Mouse (Mus musculus): ENCODE measurements around the gene Snx33. TPM values are rescaled to one million over a fixed set of nuclear protein-coding genes. Genes with fewer than 3 reads are reported as not detected.

Gene Snx33
- total RNA-seq, 1 experiment from 2014 or later = 4.8 TPM

DNA sequence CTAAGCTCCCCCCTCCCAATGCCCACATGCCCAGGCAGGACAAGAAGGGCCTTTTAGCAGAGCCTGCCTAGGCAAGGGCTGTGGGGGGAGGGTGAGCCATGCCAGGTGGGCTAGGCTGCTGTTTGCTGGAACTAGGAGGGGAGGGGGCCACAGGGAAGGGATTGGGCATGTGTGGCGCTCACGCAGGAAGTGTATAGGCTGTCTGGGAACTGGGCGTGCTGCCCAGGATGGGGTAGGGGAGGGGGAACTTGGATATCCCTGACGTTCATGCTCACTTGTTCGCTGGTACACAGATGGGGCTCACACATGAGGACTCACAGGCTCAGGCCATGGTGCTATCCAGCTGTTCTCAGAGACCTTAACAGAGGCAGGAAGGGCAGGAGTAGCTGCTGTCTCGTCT, 59.9 kb downstream of the Snx33 start:
- ATAC-seq (replicated peaks; ENCODE audit: low read depth, poor library complexity, severe bottlenecking) = no peak

Other genes with a start within 250 kb of the Snx33 start
- gene Lingo1, start 131.9 kb downstream of the Snx33 start, total RNA-seq (2017) = not detected in 2 replicates
- not detected in 2 replicates for gene Odf3l1, start 63.7 kb downstream of the Snx33 start, total RNA-seq (2017)
- gene Cspg4, start 63.3 kb downstream of the Snx33 start, total RNA-seq (2017) = not detected in 2 replicates
- 81.4 and 89.8 TPM in 2 replicates for gene Imp3, start 9.1 kb upstream of the Snx33 start, total RNA-seq (2017)
- gene Snupn, start 22.5 kb upstream of the Snx33 start, total RNA-seq (2017) = 8.9 and 12.1 TPM in 2 replicates
- 5.7 and 11.5 TPM in 2 replicates for gene Ptpn9, start 66.6 kb upstream of the Snx33 start, total RNA-seq (2017)
- gene Sin3a, start 143.7 kb upstream of the Snx33 start, total RNA-seq (2017) = 82.1 and 105 TPM in 2 replicates
- 30.9 and 51.3 TPM in 2 replicates for gene Man2c1, start 202.3 kb upstream of the Snx33 start, total RNA-seq (2017)
- gene Neil1, start 219.9 kb upstream of the Snx33 start, total RNA-seq (2017) = 1.2 and 2.6 TPM in 2 replicates
- gene Commd4, start 230.0 kb upstream of the Snx33 start, total RNA-seq (2017) = 107 and 131 TPM in 2 replicates

All from common myeloid progenitor, adult 5-6 weeks (primary cell).